Mouse (Mus musculus) thymus, adult 2 months (tissue): ENCODE data around the gene Aloxe3. TPM values are rescaled to one million over a fixed set of nuclear protein-coding genes. Genes with fewer than 3 reads are reported as not detected.

ENCODE experiments used
- DNase-seq: peaks from one replicate; pipeline ENCODE4 v3.0.0; 2021
- H3K27ac ChIP-seq: fragments of 200-500 bp; 2 replicates; pipeline ENCODE4 v1.5.1; 2012; ENCODE audit warnings: low read length, control low read depth; ENCODE audit not compliant: control insufficient read depth, insufficient read depth
- H3K27me3 ChIP-seq: fragments of 200-500 bp; 2 replicates; pipeline ENCODE4 v1.6.1; 2012; ENCODE audit warnings: mild to moderate bottlenecking, low read length, moderate library complexity, mixed read lengths; ENCODE audit not compliant: control insufficient read depth, insufficient read depth
- H3K36me3 ChIP-seq: fragments of 200-500 bp; 2 replicates; pipeline ENCODE4 v1.6.1; 2012; ENCODE audit warnings: mild to moderate bottlenecking, low read length, moderate library complexity; ENCODE audit not compliant: control insufficient read depth, insufficient read depth
- H3K4me1 ChIP-seq: fragments of 200-500 bp; replicated peaks from 2 replicates; pipeline ENCODE4 v1.6.1; 2012; ENCODE audit warnings: low read length; ENCODE audit not compliant: control insufficient read depth, insufficient read depth
- H3K4me3 ChIP-seq: fragments of 200-500 bp; 2 replicates; pipeline ENCODE4 v1.5.1; 2012; ENCODE audit warnings: mild to moderate bottlenecking, low read length, control low read depth, moderate library complexity; ENCODE audit not compliant: control insufficient read depth, insufficient read depth
- CTCF ChIP-seq: fragments of 200-500 bp; IDR thresholded peaks from 2 replicates; pipeline ENCODE4 v1.5.1; 2012; ENCODE audit warnings: mild to moderate bottlenecking, control low read depth, low read length, moderate library complexity, borderline replicate concordance; ENCODE audit not compliant: control insufficient read depth, poor library complexity, insufficient read depth; ENCODE audit errors: extremely low read depth
- POLR2A ChIP-seq: fragments of 200-500 bp; IDR thresholded peaks from 2 replicates; pipeline ENCODE4 v1.6.1; 2012; ENCODE audit warnings: mild to moderate bottlenecking, low read length, control low read depth, moderate library complexity; ENCODE audit not compliant: control insufficient read depth, poor library complexity, insufficient read depth; ENCODE audit errors: extremely low read depth
- WGBS: fragments of 180-500 bp; shearing (Covaris S2); methylation state at CpG from one replicate; pipeline ENCODE4 v1.1.7; 2018; 5-methylcytosine and 5-hydroxymethylcytosine counted together
- polyA plus RNA-seq: library from polyadenylated mRNA; depleted of rRNA; stranded (reverse); fragments of >200 nt; gene quantifications from 2 replicates; pipeline ENCODE4 v1.2.3, GENCODE M21; 2012

Gene Aloxe3
- polyA plus RNA-seq, 1 experiment, result 2.0 TPM

DNA sequence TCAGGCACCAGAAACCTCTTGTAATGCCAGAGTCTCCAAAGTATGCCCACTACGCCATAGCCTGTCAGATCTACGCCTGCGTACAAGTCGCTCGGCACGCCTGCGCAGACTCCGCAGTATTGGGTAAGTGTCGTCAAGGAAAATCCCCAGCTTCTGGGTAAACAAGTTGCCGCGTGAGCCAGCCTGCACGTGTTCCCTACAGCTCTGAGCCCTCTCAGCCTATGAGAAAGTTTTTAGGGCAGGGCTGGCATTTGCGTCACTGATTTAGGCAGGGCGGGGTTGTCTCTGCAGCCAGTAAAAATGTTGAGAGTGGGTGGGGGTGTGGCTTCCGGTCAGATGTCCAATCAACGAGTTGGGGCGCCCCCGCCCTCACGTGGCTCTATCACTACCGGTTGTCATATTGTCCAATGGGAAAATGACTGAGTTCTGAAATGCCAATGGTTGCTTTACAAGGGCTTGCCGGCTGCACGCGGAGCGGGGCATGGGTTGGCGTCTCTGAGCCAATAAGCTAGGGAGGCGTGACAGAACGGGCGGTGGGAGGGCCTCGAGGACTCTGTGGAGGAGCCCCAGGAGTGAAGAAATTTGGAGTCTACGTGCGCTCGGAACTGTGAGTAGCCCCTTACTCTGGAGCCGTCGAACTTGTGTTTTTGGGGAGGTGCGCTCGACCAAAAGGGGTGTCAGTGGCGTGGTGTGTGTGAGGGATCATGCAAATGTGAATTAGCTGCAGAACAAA lies 30.8 kb upstream of the Aloxe3 start, which contains the start of gene Per1:
Gene Per1, plus strand, starts transcription at position 521 of the 733 bp plus-strand sequence.
- Histone ChIP-seq H3K4me1 (peaks cover 46% of the 10 kb centered on the region), H3K4me3 (peak within 1 kb of the TSS; percentile 51), H3K27ac (peak within 1 kb of the TSS; percentile 90), H3K36me3 (peaks cover 2% of the 10 kb centered on the region), H3K27me3 (no peaks in the 10 kb centered on the region)
- under 1% methylated on average over 37 of the region's 37 CpGs for WGBS
- TF ChIP-seq POLR2A (peak; percentile 78; the same call in 1 of the 2 replicates), CTCF (no peak)
- peak; percentile 98 for DNase-seq

DNA sequence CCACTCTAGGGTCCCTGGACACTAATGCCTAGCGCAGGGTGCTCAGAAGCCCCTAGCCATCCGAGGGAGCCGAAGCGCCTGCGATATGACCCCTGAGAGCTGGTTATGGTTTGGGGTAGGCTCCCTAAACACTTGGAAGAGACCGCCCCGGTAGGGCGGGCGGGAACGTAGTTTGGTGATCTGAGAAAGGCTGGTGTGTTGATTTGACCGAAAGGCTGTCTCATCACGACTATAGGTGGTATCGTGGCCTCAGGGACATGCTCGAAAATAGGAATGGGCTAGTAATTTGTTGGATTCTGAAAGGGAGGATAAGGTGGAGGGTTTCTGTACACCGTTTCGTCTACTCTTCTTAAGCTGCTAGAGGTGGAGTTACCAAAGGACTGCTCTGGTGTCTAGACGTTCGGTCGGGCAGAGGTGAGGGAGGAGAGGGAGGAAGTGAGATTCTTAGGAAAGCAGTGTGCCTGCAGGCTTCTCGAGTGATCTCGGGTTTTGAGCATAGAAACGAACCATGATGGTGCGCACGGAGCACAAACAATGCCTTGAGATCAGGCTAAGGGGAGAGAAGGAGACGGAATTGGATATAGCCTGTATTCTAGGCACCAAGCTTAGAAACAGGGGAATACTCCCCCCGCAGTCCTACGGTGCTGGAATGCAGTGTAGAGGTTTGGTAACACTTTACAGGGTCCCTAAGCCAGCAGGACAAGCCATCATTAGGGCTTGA lies 30.0 kb upstream of the Aloxe3 start:
- WGBS, result 2% methylated on average over 27 of the region's 27 CpGs

DNA sequence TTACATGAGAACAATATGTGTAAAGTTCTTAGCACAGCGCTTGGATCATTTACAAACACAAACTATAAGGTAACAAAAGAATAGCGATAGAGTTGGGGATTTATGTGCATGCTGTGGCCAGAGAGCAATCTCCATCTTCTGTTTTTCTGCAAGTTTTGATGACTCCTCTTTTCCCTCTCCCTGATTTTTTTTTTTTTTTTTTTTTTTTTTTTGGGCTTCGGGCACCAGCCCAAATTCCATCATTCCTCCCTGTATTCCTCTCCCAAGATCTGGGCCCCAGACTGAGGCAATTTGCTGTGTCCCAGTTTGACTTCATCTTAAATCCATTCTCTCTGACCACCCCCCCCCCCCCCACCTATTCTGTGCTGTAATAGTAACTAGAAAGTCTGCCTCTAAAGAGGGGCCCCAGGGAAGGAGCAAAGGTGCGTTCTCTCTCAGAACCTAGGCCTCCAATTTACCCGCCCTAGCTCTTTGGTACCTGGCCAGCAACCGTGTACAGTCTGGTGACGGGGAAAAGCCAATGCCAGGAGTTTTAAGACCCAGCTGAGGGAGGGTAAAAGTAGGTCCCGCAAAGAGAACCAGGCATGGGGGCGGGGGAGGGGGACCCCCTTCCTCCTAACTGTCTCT lies 29.2 kb upstream of the Aloxe3 start:
- DNase-seq, result no peak
- WGBS, result 20% methylated on average over 9 of the region's 9 CpGs
- Histone ChIP-seq H3K4me3 (peak overlapping the region; percentile 43), H3K36me3 (peaks cover 3% of the 10 kb centered on the region; the same call in 1 of the 2 replicates), H3K27ac (peak overlapping the region; percentile 49; the same call in 1 of the 2 replicates), H3K4me1 (peaks cover 52% of the 10 kb centered on the region), H3K27me3 (no peaks in the 10 kb centered on the region)
- TF ChIP-seq POLR2A, result no peak
- TF ChIP-seq CTCF, result no peak

More for the DNA sequence above, 30.0 kb upstream of the Aloxe3 start:
- H3K4me1 ChIP-seq, result peaks cover 50% of the 10 kb centered on the region
- H3K27ac ChIP-seq, result peak overlapping the region; percentile 90
- H3K36me3 ChIP-seq, result no peaks in the 10 kb centered on the region
- peak overlapping the region; percentile 51 for H3K4me3 ChIP-seq
- no peaks in the 10 kb centered on the region for H3K27me3 ChIP-seq
- DNase-seq, result peak; percentile 49
- no peak for TF ChIP-seq CTCF
- no peak for TF ChIP-seq POLR2A

DNA sequence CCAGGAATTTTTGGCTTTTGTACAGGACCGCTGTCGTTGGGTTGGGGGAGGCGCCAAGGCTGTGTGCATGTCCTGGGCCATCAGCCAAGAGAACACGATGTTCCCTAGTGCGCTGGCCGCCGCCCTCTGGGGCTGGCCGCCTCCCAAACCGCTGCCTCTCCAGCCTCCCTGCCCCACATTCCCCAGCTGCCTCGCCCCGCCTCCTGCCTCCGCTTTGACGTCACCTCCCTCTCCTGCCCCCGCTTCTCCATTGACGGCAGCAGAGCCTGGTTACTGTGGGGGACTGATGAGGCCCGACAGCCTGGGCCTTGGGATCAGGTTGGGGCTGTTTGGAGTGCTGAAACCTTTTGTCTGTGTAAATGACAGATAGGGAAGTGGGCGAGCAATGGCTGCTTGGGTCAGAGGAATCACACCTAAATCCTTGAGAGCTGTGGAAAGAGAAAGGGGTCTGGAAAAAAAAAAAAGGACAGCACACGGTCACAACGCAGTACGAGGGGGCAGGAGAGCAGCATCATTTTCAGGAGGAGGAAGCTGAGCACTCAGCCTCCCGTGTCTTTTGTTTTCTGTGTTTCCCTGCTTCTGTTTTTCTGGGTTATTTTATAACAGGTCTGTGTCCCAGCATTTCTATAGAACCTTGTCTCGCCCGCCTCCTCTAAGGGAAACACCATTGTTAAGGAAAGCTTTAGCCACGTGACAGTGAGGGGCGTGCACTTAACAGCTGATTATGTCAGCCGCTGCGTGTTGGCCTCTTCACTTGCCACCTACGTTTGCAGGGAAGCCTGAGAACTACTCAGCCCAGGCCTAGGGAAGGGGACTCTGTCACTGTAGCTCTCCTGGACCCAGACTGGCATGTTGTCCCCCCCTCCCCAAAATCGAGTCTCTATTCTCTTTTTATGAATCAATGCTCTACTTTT lies 28.5 kb upstream of the Aloxe3 start:
- DNase-seq, result peak; percentile 92
- H3K27ac ChIP-seq, result peak overlapping the region; percentile 78
- 0 out of 2 replicates have a peak, but pooled peaks have one; percentile 34 for TF ChIP-seq POLR2A
- TF ChIP-seq CTCF, result no peak
- 6% methylated on average over 29 of the region's 29 CpGs for WGBS
- no peaks in the 10 kb centered on the region for H3K27me3 ChIP-seq
- peaks cover 52% of the 10 kb centered on the region for H3K4me1 ChIP-seq
- peaks cover 6% of the 10 kb centered on the region; the same call in 1 of the 2 replicates for H3K36me3 ChIP-seq
- H3K4me3 ChIP-seq, result peak overlapping the region; percentile 43

DNA sequence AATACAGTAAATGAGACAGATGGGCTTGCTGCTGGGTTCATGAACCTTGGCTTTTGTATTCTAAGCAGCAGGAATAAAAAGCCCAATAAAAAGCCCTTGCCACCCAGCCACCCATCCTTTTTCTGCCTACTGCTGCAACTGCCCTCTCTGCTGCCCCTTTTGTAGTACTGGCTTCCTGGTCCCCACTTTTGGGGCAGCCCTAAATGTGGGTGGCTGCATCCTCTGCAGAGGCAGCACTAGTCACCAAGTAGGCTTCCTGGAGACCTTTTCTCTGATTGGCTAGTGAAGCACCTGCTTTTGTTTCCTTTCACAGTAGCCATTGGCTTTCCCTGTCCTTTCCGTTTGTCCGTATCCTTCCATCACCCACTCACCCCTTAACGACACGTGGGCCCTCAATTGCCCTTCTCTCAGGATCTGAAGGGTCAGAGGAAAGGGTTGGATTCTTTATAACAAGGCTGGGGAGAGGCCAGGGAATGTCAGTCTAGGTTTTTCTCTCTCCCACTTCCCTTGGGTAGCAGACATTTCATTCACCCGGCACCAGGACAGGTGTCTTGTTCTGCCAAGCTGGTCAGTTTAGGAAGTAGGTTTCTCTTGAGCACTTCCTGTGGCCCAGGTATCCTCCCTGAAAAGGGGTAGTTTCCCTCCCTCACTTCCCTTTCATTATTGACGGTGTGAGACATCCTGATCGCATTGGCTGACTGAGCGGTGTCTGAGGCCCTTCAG lies 27.5 kb upstream of the Aloxe3 start:
- H3K27ac ChIP-seq, result peak overlapping the region; percentile 78
- no peak for DNase-seq
- H3K4me3 ChIP-seq, result peak overlapping the region; percentile 51; the same call in 1 of the 2 replicates
- 18% methylated on average over 8 of the region's 8 CpGs for WGBS
- TF ChIP-seq POLR2A (no peak), CTCF (no peak)
- H3K27me3 ChIP-seq, result no peaks in the 10 kb centered on the region
- peaks cover 52% of the 10 kb centered on the region for H3K4me1 ChIP-seq
- peaks cover 12% of the 10 kb centered on the region; the same call in 1 of the 2 replicates for H3K36me3 ChIP-seq

DNA sequence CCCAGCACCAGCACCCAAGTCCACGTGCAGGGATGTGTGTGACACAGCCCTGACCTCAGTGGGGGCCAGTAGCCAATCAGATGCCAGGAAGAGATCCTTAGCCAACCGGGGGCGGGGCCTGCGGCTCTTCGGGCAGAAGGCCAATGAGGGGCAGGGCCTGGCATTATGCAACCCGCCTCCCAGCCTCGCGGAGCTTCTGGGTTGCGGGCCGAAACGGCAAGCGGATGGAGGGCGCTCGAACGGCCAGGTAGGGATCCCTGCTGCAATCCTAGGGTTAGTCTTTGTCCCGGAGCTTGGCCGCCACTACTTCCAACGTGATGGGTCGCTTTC lies 27.0 kb upstream of the Aloxe3 start:
- Histone ChIP-seq H3K27me3 (no peaks in the 10 kb centered on the region), H3K4me3 (peak overlapping the region; percentile 51), H3K27ac (peak overlapping the region; percentile 78), H3K4me1 (peaks cover 52% of the 10 kb centered on the region), H3K36me3 (peaks cover 15% of the 10 kb centered on the region; the same call in 1 of the 2 replicates)
- DNase-seq, result peak; percentile 89
- under 1% methylated on average over 19 of the region's 19 CpGs for WGBS
- TF ChIP-seq CTCF (peak; percentile 51; the same call in 1 of the 2 replicates), POLR2A (peak; percentile 53)
